ENCODE assay signal across 8 mouse cellular contexts in the genomic region with DNA sequence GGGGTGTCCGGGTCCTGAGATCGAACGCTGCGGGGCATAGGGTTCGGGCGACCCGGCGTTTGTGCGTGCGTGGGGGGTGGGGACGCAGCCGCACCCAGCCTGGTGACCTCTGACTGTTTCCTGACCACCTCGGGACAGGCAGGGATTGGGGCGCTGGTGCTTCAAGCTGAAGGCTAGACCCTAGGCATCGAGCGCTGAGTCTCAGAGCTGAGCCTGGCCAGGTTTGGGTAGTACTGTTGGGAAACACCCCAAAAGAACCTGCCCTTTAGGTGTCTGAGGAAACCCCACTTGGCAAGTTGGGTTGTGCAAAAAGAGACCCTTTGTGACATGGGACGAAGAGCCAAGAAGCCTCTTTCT. TPM values are rescaled to one million over a fixed set of nuclear protein-coding genes. Genes with fewer than 3 reads are reported as not detected.
DNase-seq lines count a peak whose midpoint lies in the region; ATAC-seq and TF ChIP-seq lines count a peak whose summit lies in the region.

A gene (minus strand): TSS at position 38 of the 357 bp plus-strand sequence.

- intact Hi-C loops in heart, postnatal 14 days (cut with DNase I): loop anchor here (5.0 kb wide), 2 partner anchors 50 to 100 kb away; no protein-coding TSS in a partner anchor

- WGBS in heart, embryonic 10.5 days: 11% methylated on average over 17 of the region's 17 CpGs
- 9% methylated on average over 16 of the region's 17 CpGs for WGBS in forebrain, embryonic 16.5 days
- 9% methylated on average over 16 of the region's 17 CpGs for WGBS in limb, embryonic 15.5 days

- H3K4me2 ChIP-seq in forebrain, embryonic 16.5 days (ENCODE audit: low read length): peak within 1 kb of the TSS; percentile 83
- peak within 1 kb of the TSS; percentile 91 for H3K4me2 ChIP-seq in limb, embryonic 15.5 days

- peaks cover 48% of the 10 kb centered on the region for H3K4me1 ChIP-seq in heart, embryonic 10.5 days
- peaks cover 3% of the 10 kb centered on the region for H3K4me1 ChIP-seq in ES-Bruce4 (ENCODE audit: control insufficient read depth, insufficient read depth, low read length)
- peaks cover 20% of the 10 kb centered on the region for H3K4me1 ChIP-seq in forebrain, embryonic 16.5 days (replicated peaks; ENCODE audit: control insufficient read depth, insufficient read depth, low read length)
- peaks cover 49% of the 10 kb centered on the region for H3K4me1 ChIP-seq in limb, embryonic 15.5 days

- peak within 1 kb of the TSS; percentile 93 for H3K27ac ChIP-seq in heart, embryonic 10.5 days
- H3K27ac ChIP-seq in ES-Bruce4 (ENCODE audit: insufficient read depth, low read length): no peak within 1 kb of the TSS
- H3K27ac ChIP-seq in forebrain, embryonic 16.5 days (ENCODE audit: low read length): peak within 1 kb of the TSS; percentile 87
- peak within 1 kb of the TSS; percentile 94 for H3K27ac ChIP-seq in limb, embryonic 15.5 days

- no peaks in the 10 kb centered on the region for H3K36me3 ChIP-seq in heart, embryonic 10.5 days
- no peaks in the 10 kb centered on the region for H3K36me3 ChIP-seq in ES-Bruce4 (ENCODE audit: control insufficient read depth, insufficient read depth, low read length, poor library complexity, severe bottlenecking)
- H3K36me3 ChIP-seq in forebrain, embryonic 16.5 days (ENCODE audit: control insufficient read depth, insufficient read depth): no peaks in the 10 kb centered on the region
- H3K36me3 ChIP-seq in limb, embryonic 15.5 days: no peaks in the 10 kb centered on the region

- TF ChIP-seq EP300 in ES-Bruce4 (IDR thresholded peaks at IDR 0.05; ENCODE audit: insufficient read depth, low read depth, low read length): no peak

- peaks cover 3% of the 10 kb centered on the region; the same call in 1 of the 2 replicates for H3K27me3 ChIP-seq in heart, embryonic 10.5 days (ENCODE audit: insufficient read depth, poor library complexity, severe bottlenecking)
- no peaks in the 10 kb centered on the region for H3K27me3 ChIP-seq in ES-Bruce4 (ENCODE audit: control insufficient read depth, insufficient read depth, low read length, poor library complexity, severe bottlenecking)
- no peaks in the 10 kb centered on the region for H3K27me3 ChIP-seq in forebrain, embryonic 16.5 days (replicated peaks; ENCODE audit: control insufficient read depth, insufficient read depth, low read length)
- no peaks in the 10 kb centered on the region for H3K27me3 ChIP-seq in limb, embryonic 15.5 days

- H3K4me3 ChIP-seq in heart, embryonic 10.5 days: peak within 1 kb of the TSS; percentile 73
- peak within 1 kb of the TSS; percentile 80 for H3K4me3 ChIP-seq in ES-Bruce4 (ENCODE audit: low read depth, low read length)
- peak within 1 kb of the TSS; percentile 75 for H3K4me3 ChIP-seq in forebrain, embryonic 16.5 days (replicated peaks; ENCODE audit: low read length)
- H3K4me3 ChIP-seq in limb, embryonic 15.5 days: peak within 1 kb of the TSS; percentile 61

- no peaks in the 10 kb centered on the region for H3K9me3 ChIP-seq in heart, embryonic 10.5 days
- no peaks in the 10 kb centered on the region for H3K9me3 ChIP-seq in ES-Bruce4 (replicated peaks; ENCODE audit: control insufficient read depth, insufficient read depth, low read length, poor library complexity, severe bottlenecking)
- no peaks in the 10 kb centered on the region for H3K9me3 ChIP-seq in forebrain, embryonic 16.5 days (ENCODE audit: control insufficient read depth, low read length)
- no peaks in the 10 kb centered on the region for H3K9me3 ChIP-seq in limb, embryonic 15.5 days

- peak within 1 kb of the TSS; percentile 88 for H3K9ac ChIP-seq in ES-Bruce4 (ENCODE audit: low read depth, poor library complexity, severe bottlenecking)
- H3K9ac ChIP-seq in forebrain, embryonic 16.5 days (replicated peaks; ENCODE audit: low read depth, low read length): peak within 1 kb of the TSS; percentile 90
- peak within 1 kb of the TSS; percentile 68 for H3K9ac ChIP-seq in limb, embryonic 15.5 days

- peak; percentile 26; the same call in 1 of the 2 replicates for ATAC-seq in forebrain, embryonic 16.5 days
- peak; percentile 15; the same call in 1 of the 2 replicates for ATAC-seq in limb, embryonic 15.5 days (ENCODE audit: insufficient number of reproducible peaks, low FRiP score, low TSS enrichment, low read depth)

- DNase-seq in heart, embryonic 10.5 days (ENCODE audit: low spot score): no peak
- DNase-seq in heart, postnatal 14 days: no peak
- DNase-seq in spleen, adult 12 weeks (ENCODE audit: low spot score): no peak
- no peak for DNase-seq in cerebellum, postnatal 36 days
- DNase-seq in spleen, adult 18-20 months: no peak

- no peak for TF ChIP-seq POLR2A in ES-Bruce4 (IDR thresholded peaks at IDR 0.05; ENCODE audit: insufficient read depth, low read length)

- TF ChIP-seq CTCF in ES-Bruce4 (IDR thresholded peaks at IDR 0.05; ENCODE audit: low read depth, low read length): no peak

RNA-seq across cellular contexts. Expression of the gene that starts here (rescaled TPM):
- 25.3 and 27.0 TPM in 2 replicates for polyA plus RNA-seq in heart, embryonic 10.5 days (2016; fragmentation: Nextera tagmentation; extraction: Ambion mirVana)
- total RNA-seq in heart, postnatal 14 days (2021): 1 to 10 TPM in 1 of 2 experiments, under 1 TPM in 1; 0.68 to 1.0 TPM
- 6.1 and 6.4 TPM in 2 replicates for polyA plus RNA-seq in ES-Bruce4 (2011; ENCODE audit: insufficient read depth, insufficient read length, low read depth, missing spikeins)
- polyA plus RNA-seq in forebrain, embryonic 16.5 days (2015; fragmentation: Nextera tagmentation; extraction: Ambion mirVana): 124 and 163 TPM in 2 replicates
- polyA plus RNA-seq in limb, embryonic 15.5 days (2015; fragmentation: Nextera tagmentation; extraction: Ambion mirVana): 9.7 and 9.8 TPM in 2 replicates
